Mouse (Mus musculus) neural tube, embryonic 14.5 days (tissue): ENCODE data around the gene Nr2c2ap. TPM values are rescaled to one million over a fixed set of nuclear protein-coding genes. Genes with fewer than 3 reads are reported as not detected.

Experiments used
- ATAC-seq: fragments of 200-750 bp; cut with Nextera tagmentation; 2 replicates; pipeline ENCODE4 v1.8.0; 2017; ENCODE audit warnings: low read depth, mild to moderate bottlenecking, moderate TSS enrichment, moderate library complexity
- H3K27ac ChIP-seq: fragments of 300-500 bp; sonication (generic); 2 replicates; pipeline ENCODE4 v1.5.1; 2014; ENCODE audit warnings: low read depth, mild to moderate bottlenecking, control low read depth, low read length, moderate library complexity, mixed read lengths
- H3K27me3 ChIP-seq: fragments of 300-500 bp; sonication (generic); 2 replicates; pipeline ENCODE4 v1.6.1; 2014; ENCODE audit warnings: low read length; ENCODE audit not compliant: control insufficient read depth, insufficient read depth
- H3K36me3 ChIP-seq: fragments of 300-500 bp; sonication (generic); 2 replicates; pipeline ENCODE4 v1.6.1; 2014; ENCODE audit warnings: low read length, mixed read lengths; ENCODE audit not compliant: control insufficient read depth, insufficient read depth
- H3K4me1 ChIP-seq: fragments of 300-500 bp; sonication (generic); 2 replicates; pipeline ENCODE4 v1.6.1; 2014; ENCODE audit warnings: low read length; ENCODE audit not compliant: control insufficient read depth, insufficient read depth
- H3K4me2 ChIP-seq: fragments of 300-500 bp; sonication (generic); 2 replicates; pipeline ENCODE4 v1.6.1; 2014; ENCODE audit warnings: mild to moderate bottlenecking, low read depth, low read length, control low read depth
- H3K4me3 ChIP-seq: fragments of 300-500 bp; sonication (generic); 2 replicates; pipeline ENCODE4 v1.5.1; 2014; ENCODE audit warnings: low read depth, low read length, control low read depth, mixed read lengths
- H3K9ac ChIP-seq: fragments of 300-500 bp; sonication (generic); replicated peaks from 2 replicates; pipeline ENCODE4 v1.6.1; 2014; ENCODE audit warnings: low read depth, mild to moderate bottlenecking, control low read depth, low read length, mixed read lengths
- H3K9me3 ChIP-seq: fragments of 300-500 bp; sonication (generic); 2 replicates; pipeline ENCODE4 v1.6.1; 2016; ENCODE audit warnings: low read length; ENCODE audit not compliant: control insufficient read depth
- WGBS: fragments of 180-500 bp; shearing (Covaris S2); extraction: QIAGEN DNeasy Blood & Tissue Kit; methylation state at CpG from one replicate; pipeline ENCODE4 v1.1.7; 2014; 5-methylcytosine and 5-hydroxymethylcytosine counted together
- polyA plus RNA-seq: library from polyadenylated mRNA; unstranded; fragments of >200 nt; fragmentation: Nextera tagmentation; extraction: Ambion mirVana; gene quantifications from 2 replicates; pipeline ENCODE4 v1.2.1, GENCODE M21; 2014

The Nr2c2ap gene
- polyA plus RNA-seq, 1 experiment from 2014 or later: 35.3 TPM

- no peak for ATAC-seq
- H3K4me2 ChIP-seq: no peak overlapping the region
- H3K4me1 ChIP-seq: peaks cover 4% of the 10 kb centered on the region; the same call in 1 of the 2 replicates
- H3K27ac ChIP-seq: no peak overlapping the region
- H3K9ac ChIP-seq: no peak overlapping the region
- WGBS: 83% methylated on average over 3 of the region's 3 CpGs
- H3K9me3 ChIP-seq: no peaks in the 10 kb centered on the region
- no peaks in the 10 kb centered on the region for H3K36me3 ChIP-seq
- peaks cover 8% of the 10 kb centered on the region for H3K27me3 ChIP-seq
- no peak overlapping the region for H3K4me3 ChIP-seq
Observed at GRCm38 (mm10) chr8:70170116-70170515, 39.0 kb downstream of the Nr2c2ap start.

GRCm38 (mm10) chr8:70170748-70171147 is 39.6 kb downstream of the Nr2c2ap start:
- 86% methylated on average over 3 of the region's 3 CpGs for WGBS
- ATAC-seq: no peak
- H3K27ac ChIP-seq: no peak overlapping the region
- H3K36me3 ChIP-seq: no peaks in the 10 kb centered on the region
- peaks cover 3% of the 10 kb centered on the region; the same call in 1 of the 2 replicates for H3K27me3 ChIP-seq
- H3K4me1 ChIP-seq: peaks cover 4% of the 10 kb centered on the region; the same call in 1 of the 2 replicates
- H3K9ac ChIP-seq: no peak overlapping the region
- no peaks in the 10 kb centered on the region for H3K9me3 ChIP-seq
- no peak overlapping the region for H3K4me2 ChIP-seq
- no peak overlapping the region for H3K4me3 ChIP-seq

GRCm38 (mm10) chr8:70171240-70171639 is 40.1 kb downstream of the Nr2c2ap start:
- no peak overlapping the region for H3K4me2 ChIP-seq

GRCm38 (mm10) chr8:70172043-70172681 is 41.0 kb downstream of the Nr2c2ap start, which contains the start of gene Tmem161a:
Gene Tmem161a (plus strand): TSS chr8:70172356.
- Histone ChIP-seq H3K4me1 (peaks cover 4% of the 10 kb centered on the region; the same call in 1 of the 2 replicates), H3K27ac (no peak within 1 kb of the TSS), H3K9ac (peak within 1 kb of the TSS; percentile 69), H3K4me3 (peak within 1 kb of the TSS; percentile 75), H3K4me2 (peak within 1 kb of the TSS; percentile 60), H3K36me3 (no peaks in the 10 kb centered on the region; the same call in 1 of the 2 replicates), H3K27me3 (no peaks in the 10 kb centered on the region), H3K9me3 (no peaks in the 10 kb centered on the region)
- ATAC-seq: peak; percentile 97
- 3% methylated on average over 27 of the region's 27 CpGs for WGBS

More at GRCm38 (mm10) chr8:70171240-70171639, 40.1 kb downstream of the Nr2c2ap start:
- peaks cover 4% of the 10 kb centered on the region; the same call in 1 of the 2 replicates for H3K4me1 ChIP-seq
- no peak for ATAC-seq
- no peaks in the 10 kb centered on the region for H3K36me3 ChIP-seq
- no peak overlapping the region for H3K9ac ChIP-seq
- no peaks in the 10 kb centered on the region for H3K27me3 ChIP-seq
- H3K9me3 ChIP-seq: no peaks in the 10 kb centered on the region
- H3K4me3 ChIP-seq: no peak overlapping the region
- no peak overlapping the region for H3K27ac ChIP-seq
- 92% methylated on average over 7 of the region's 7 CpGs for WGBS

- H3K27me3 ChIP-seq: no peaks in the 10 kb centered on the region
- H3K4me3 ChIP-seq: no peak overlapping the region
- H3K9me3 ChIP-seq: no peaks in the 10 kb centered on the region
- no peak overlapping the region for H3K9ac ChIP-seq
- H3K4me1 ChIP-seq: peaks cover 4% of the 10 kb centered on the region; the same call in 1 of the 2 replicates
- H3K36me3 ChIP-seq: no peaks in the 10 kb centered on the region; the same call in 1 of the 2 replicates
- no peak for ATAC-seq
- WGBS: 74% methylated on average over 5 of the region's 5 CpGs
- no peak overlapping the region for H3K27ac ChIP-seq
- H3K4me2 ChIP-seq: peak overlapping the region; percentile 60; the same call in 1 of the 2 replicates
Observed at GRCm38 (mm10) chr8:70173320-70173719, 42.2 kb downstream of the Nr2c2ap start.

- H3K4me2 ChIP-seq: no peak overlapping the region
- no peak for ATAC-seq
- H3K27me3 ChIP-seq: no peaks in the 10 kb centered on the region
- no peak overlapping the region for H3K9ac ChIP-seq
- H3K4me1 ChIP-seq: peaks cover 4% of the 10 kb centered on the region; the same call in 1 of the 2 replicates
- no peak overlapping the region for H3K4me3 ChIP-seq
- H3K27ac ChIP-seq: no peak overlapping the region
- H3K36me3 ChIP-seq: no peaks in the 10 kb centered on the region; the same call in 1 of the 2 replicates
- no peaks in the 10 kb centered on the region for H3K9me3 ChIP-seq
- WGBS: 92% methylated on average over 7 of the region's 7 CpGs
Observed at GRCm38 (mm10) chr8:70174079-70174478, 42.9 kb downstream of the Nr2c2ap start.

- 94% methylated on average over 2 of the region's 2 CpGs for WGBS
- Histone ChIP-seq H3K4me3 (no peak overlapping the region), H3K9ac (no peak overlapping the region), H3K36me3 (peaks cover 18% of the 10 kb centered on the region), H3K4me2 (no peak overlapping the region), H3K27me3 (no peaks in the 10 kb centered on the region), H3K27ac (no peak overlapping the region), H3K9me3 (no peaks in the 10 kb centered on the region), H3K4me1 (peaks cover 2% of the 10 kb centered on the region; the same call in 1 of the 2 replicates)
- ATAC-seq: no peak
Observed at GRCm38 (mm10) chr8:70178231-70178630, 47.1 kb downstream of the Nr2c2ap start.

GRCm38 (mm10) chr8:70179082-70179481 is 47.9 kb downstream of the Nr2c2ap start:
- no peak overlapping the region for H3K4me3 ChIP-seq
- no peaks in the 10 kb centered on the region for H3K9me3 ChIP-seq
- no peak for ATAC-seq
- H3K27me3 ChIP-seq: no peaks in the 10 kb centered on the region
- H3K4me2 ChIP-seq: no peak overlapping the region
- H3K4me1 ChIP-seq: no peaks in the 10 kb centered on the region
- H3K36me3 ChIP-seq: peaks cover 18% of the 10 kb centered on the region
- H3K9ac ChIP-seq: no peak overlapping the region
- no peak overlapping the region for H3K27ac ChIP-seq
- WGBS: 98% methylated on average over 4 of the region's 4 CpGs

- ATAC-seq: no peak
- no peaks in the 10 kb centered on the region for H3K4me1 ChIP-seq
- peaks cover 18% of the 10 kb centered on the region for H3K36me3 ChIP-seq
- WGBS: 76% methylated on average over 16 of the region's 16 CpGs
- H3K9ac ChIP-seq: no peak overlapping the region
- no peaks in the 10 kb centered on the region for H3K9me3 ChIP-seq
- H3K27me3 ChIP-seq: no peaks in the 10 kb centered on the region
- no peak overlapping the region for H3K27ac ChIP-seq
- no peak overlapping the region for H3K4me2 ChIP-seq
- no peak overlapping the region for H3K4me3 ChIP-seq
Observed at GRCm38 (mm10) chr8:70181212-70181902, 50.2 kb downstream of the Nr2c2ap start.
